In the genomic region with DNA sequence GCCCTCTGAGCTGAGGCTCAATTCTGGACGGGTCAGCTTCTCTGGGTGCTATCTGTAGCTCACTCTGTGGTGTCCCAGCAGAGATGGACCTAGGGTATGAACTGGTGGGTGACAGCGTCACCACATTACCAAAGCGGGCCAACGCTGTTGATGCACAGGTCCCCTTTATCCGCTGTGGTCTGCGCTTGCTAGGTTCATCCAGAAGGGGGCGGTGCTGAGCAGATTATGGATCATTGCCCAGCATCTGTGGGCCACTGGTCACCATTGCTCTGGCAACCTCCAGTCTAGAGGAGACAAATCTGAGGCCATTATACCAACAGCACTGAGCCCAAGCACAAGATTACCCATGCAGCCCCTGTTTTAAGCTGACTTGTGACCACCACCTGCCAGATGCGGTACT, we compare ENCODE assay signal across 8 mouse cellular contexts.
DNase-seq lines count a peak whose midpoint lies in the region; ATAC-seq and TF ChIP-seq lines count a peak whose summit lies in the region.

No protein-coding gene starts in this region.

- H3K9ac ChIP-seq in liver, postnatal 0 days (replicated peaks) = no peak overlapping the region

- no peaks in the 10 kb centered on the region for H3K9me3 ChIP-seq in liver, postnatal 0 days (ENCODE audit: low read length)

- TF ChIP-seq EP300 in liver, postnatal 0 days (IDR thresholded peaks at IDR 0.05; ENCODE audit: low read depth) = no peak

- H3K4me2 ChIP-seq in liver, postnatal 0 days (ENCODE audit: low read depth, low read length) = no peak overlapping the region

- TF ChIP-seq CTCF in layer of hippocampus, adult 2 months (conservative IDR thresholded peaks at IDR 0.05) = peak; percentile 75
- peak; percentile 58 for TF ChIP-seq CTCF in liver, postnatal 0 days (IDR thresholded peaks at IDR 0.05; ENCODE audit: low read depth)

- no peak overlapping the region for H3K4me3 ChIP-seq in layer of hippocampus, adult 2 months
- H3K4me3 ChIP-seq in liver, postnatal 0 days (ENCODE audit: low read depth, low read length) = no peak overlapping the region

- no peak for ATAC-seq in liver, postnatal 0 days

- intact Hi-C loops in left cerebral cortex, postnatal 36 days (cut with DNase I) = no loop called here

- peak; percentile 56 to 64 for DNase-seq in cerebellum, postnatal 10 days
- DNase-seq in cerebellum, adult 11-12 months = no peak
- DNase-seq in layer of hippocampus, adult 2 months (ENCODE audit: low spot score in 2 of 2) = no peak
- DNase-seq in layer of hippocampus, postnatal 36 days = no peak
- DNase-seq in ZHBTc4 (ENCODE audit: low read depth, low spot score) = peak; percentile 38
- peak; percentile 38 for DNase-seq in liver, postnatal 0 days
- no peak for DNase-seq in left cerebral cortex, postnatal 36 days (ENCODE audit: low spot score in 2 of 2)
- DNase-seq in yolk sac, embryonic 10.5 days (ENCODE audit: low spot score) = no peak

- H3K27me3 ChIP-seq in liver, postnatal 0 days (ENCODE audit: insufficient read depth, low read length) = no peaks in the 10 kb centered on the region

- H3K36me3 ChIP-seq in liver, postnatal 0 days (replicated peaks; ENCODE audit: insufficient read depth, low read length) = no peaks in the 10 kb centered on the region

- no peaks in the 10 kb centered on the region for H3K4me1 ChIP-seq in liver, postnatal 0 days (ENCODE audit: insufficient read depth)

- no peak overlapping the region for H3K27ac ChIP-seq in layer of hippocampus, adult 2 months
- H3K27ac ChIP-seq in liver, postnatal 0 days (ENCODE audit: low read depth) = no peak overlapping the region

- 51% methylated on average over 8 of the region's 8 CpGs for WGBS in liver, postnatal 0 days (ENCODE audit: insufficient replicate concordance)

Comparison
In these comparisons a context has a peak if more than half of its experiments do, and no peak if none do; other contexts are left out.
1. DNase-seq: peak in cerebellum, postnatal 10 days (2 of 2), ZHBTc4 (single experiment) and liver, postnatal 0 days (single experiment); none in cerebellum, adult 11-12 months (single experiment), layer of hippocampus, adult 2 months (0 of 2), layer of hippocampus, postnatal 36 days (0 of 2), left cerebral cortex, postnatal 36 days (0 of 2) and yolk sac, embryonic 10.5 days (single experiment).